Mouse (Mus musculus): ENCODE results near the gene Tmx2.
A peak's percentile ranks its signal among the peaks of the same experiment; 100 is the strongest.
"Not testable (repeated sequence)": the region's sequence is repeated elsewhere in the genome, so short reads cannot be mapped to it uniquely, and the experiment has no call there.

Tmx2 gene

GRCm38 (mm10) chr2:84688080-84688844 is 9.3 kb upstream of the Tmx2 start:
- no peak for DNase-seq (ENCODE audit: low spot score)

- DNase-seq (ENCODE audit: low spot score), result no peak
These were observed 3.8 kb upstream of the Tmx2 start for GRCm38 (mm10) chr2:84682605-84683183.

- DNase-seq (ENCODE audit: low spot score), result peak; percentile 99
These were observed 716 bp downstream of the Tmx2 start, which contains the start of the genes Gm28635 and Med19 for GRCm38 (mm10) chr2:84677968-84678880. Gene Gm28635 (minus strand): TSS chr2:84678041. Gene Med19 (plus strand): TSS chr2:84678402.

GRCm38 (mm10) chr2:84677270-84677967 is 1.5 kb downstream of the Tmx2 start:
- DNase-seq (ENCODE audit: low spot score), result peak; percentile 30

- DNase-seq (ENCODE audit: low spot score), result not testable (repeated sequence)
These were observed 7.4 kb downstream of the Tmx2 start for GRCm38 (mm10) chr2:84671535-84671934.

GRCm38 (mm10) chr2:84670569-84670933 is 8.4 kb downstream of the Tmx2 start, which contains the start of gene Selenoh:
Gene Selenoh (minus strand): TSS chr2:84670770.
- DNase-seq (ENCODE audit: low spot score), result peak; percentile 61

GRCm38 (mm10) chr2:84669828-84670568 is 8.9 kb downstream of the Tmx2 start:
- DNase-seq (ENCODE audit: low spot score), result no peak

- DNase-seq (ENCODE audit: low spot score), result no peak
These were observed 12.9 kb downstream of the Tmx2 start for GRCm38 (mm10) chr2:84666081-84666480.

- DNase-seq (ENCODE audit: low spot score), result no peak
These were observed 16.1 kb downstream of the Tmx2 start for GRCm38 (mm10) chr2:84662866-84663265.

- peak; percentile 48 for DNase-seq (ENCODE audit: low spot score)
These were observed 18.7 kb downstream of the Tmx2 start for GRCm38 (mm10) chr2:84660253-84660652.

- DNase-seq (ENCODE audit: low spot score), result no peak
These were observed 20.1 kb downstream of the Tmx2 start, which contains the start of gene Btbd18 for GRCm38 (mm10) chr2:84658806-84659205. Gene Btbd18 (plus strand): TSS chr2:84659079.

- DNase-seq (ENCODE audit: low spot score), result no peak
These were observed 23.1 kb downstream of the Tmx2 start for GRCm38 (mm10) chr2:84655864-84656263.

GRCm38 (mm10) chr2:84653354-84653753 is 25.6 kb downstream of the Tmx2 start:
- DNase-seq (ENCODE audit: low spot score), result no peak

- DNase-seq (ENCODE audit: low spot score), result peak; percentile 73
These were observed 28.3 kb downstream of the Tmx2 start, which contains the start of gene Ctnnd1 for GRCm38 (mm10) chr2:84650464-84651195. Gene Ctnnd1 (minus strand): TSS chr2:84650765.

GRCm38 (mm10) chr2:84649674-84650073 is 29.3 kb downstream of the Tmx2 start:
- DNase-seq (ENCODE audit: low spot score), result no peak

- DNase-seq (ENCODE audit: low spot score), result no peak
These were observed 30.6 kb downstream of the Tmx2 start for GRCm38 (mm10) chr2:84648369-84648768.

GRCm38 (mm10) chr2:84647051-84647568 is 31.8 kb downstream of the Tmx2 start:
- DNase-seq (ENCODE audit: low spot score), result no peak

GRCm38 (mm10) chr2:84646138-84646537 is 32.8 kb downstream of the Tmx2 start:
- no peak for DNase-seq (ENCODE audit: low spot score)

- DNase-seq (ENCODE audit: low spot score), result no peak
These were observed 38.1 kb downstream of the Tmx2 start for GRCm38 (mm10) chr2:84640833-84641232.
